Mouse (Mus musculus): ENCODE data around the gene Gpatch1.
A peak's percentile ranks its signal among the peaks of the same experiment; 100 is the strongest.

The Gpatch1 gene

GRCm38 (mm10) chr7:35317729-35318609, at the start of gene Gpatch1:
TSS of gene Gpatch1 (minus strand) at chr7:35318440.
- Histone ChIP-seq H3K4me3 (replicated peaks; ENCODE audit: low read length) (peak within 1 kb of the TSS; percentile 97), H3K36me3 (ENCODE audit: insufficient read depth, low read length) (0 out of 2 replicates have a peak, but pooled peaks cover 3% of the 10 kb centered on the region), H3K4me1 (replicated peaks; ENCODE audit: low read depth, low read length) (peaks cover 59% of the 10 kb centered on the region), H3K9me3 (ENCODE audit: low read length) (no peaks in the 10 kb centered on the region), H3K27me3 (ENCODE audit: insufficient read depth, low read length) (no peaks in the 10 kb centered on the region)
- TF ChIP-seq NANOG (IDR thresholded peaks at IDR 0.05; ENCODE audit: borderline replicate concordance, low read length): no peak
- TF ChIP-seq CTCF (conservative IDR thresholded peaks at IDR 0.05; ENCODE audit: low read length): no peak
- TF ChIP-seq POU5F1 (IDR thresholded peaks at IDR 0.05; ENCODE audit: borderline replicate concordance, low read length): no peak

GRCm38 (mm10) chr7:35365161-35365910, 47.1 kb upstream of the Gpatch1 start:
- peaks cover 40% of the 10 kb centered on the region for H3K4me1 ChIP-seq (replicated peaks; ENCODE audit: low read depth, low read length)
- peaks cover 3% of the 10 kb centered on the region; the same call in 1 of the 2 replicates for H3K36me3 ChIP-seq (ENCODE audit: insufficient read depth, low read length)
- TF ChIP-seq POU5F1 (IDR thresholded peaks at IDR 0.05; ENCODE audit: borderline replicate concordance, low read length) (no peak), CTCF (conservative IDR thresholded peaks at IDR 0.05; ENCODE audit: low read length) (no peak), NANOG (IDR thresholded peaks at IDR 0.05; ENCODE audit: borderline replicate concordance, low read length) (no peak)
- no peaks in the 10 kb centered on the region for H3K27me3 ChIP-seq (ENCODE audit: insufficient read depth, low read length)
- no peaks in the 10 kb centered on the region for H3K9me3 ChIP-seq (ENCODE audit: low read length)
- no peak overlapping the region for H3K4me3 ChIP-seq (replicated peaks; ENCODE audit: low read length)

GRCm38 (mm10) chr7:35362868-35363267, 44.6 kb upstream of the Gpatch1 start:
- peaks cover 3% of the 10 kb centered on the region; the same call in 1 of the 2 replicates for H3K36me3 ChIP-seq (ENCODE audit: insufficient read depth, low read length)

GRCm38 (mm10) chr7:35362253-35362652, 44.0 kb upstream of the Gpatch1 start:
- peaks cover 3% of the 10 kb centered on the region; the same call in 1 of the 2 replicates for H3K36me3 ChIP-seq (ENCODE audit: insufficient read depth, low read length)
- TF ChIP-seq POU5F1 (IDR thresholded peaks at IDR 0.05; ENCODE audit: borderline replicate concordance, low read length): no peak

More at GRCm38 (mm10) chr7:35362868-35363267, 44.6 kb upstream of the Gpatch1 start:
- H3K4me1 ChIP-seq (replicated peaks; ENCODE audit: low read depth, low read length): peaks cover 52% of the 10 kb centered on the region
- no peaks in the 10 kb centered on the region for H3K9me3 ChIP-seq (ENCODE audit: low read length)
- H3K4me3 ChIP-seq (replicated peaks; ENCODE audit: low read length): no peak overlapping the region
- no peak for TF ChIP-seq POU5F1 (IDR thresholded peaks at IDR 0.05; ENCODE audit: borderline replicate concordance, low read length)
- TF ChIP-seq CTCF (conservative IDR thresholded peaks at IDR 0.05; ENCODE audit: low read length): no peak
- no peak for TF ChIP-seq NANOG (IDR thresholded peaks at IDR 0.05; ENCODE audit: borderline replicate concordance, low read length)
- no peaks in the 10 kb centered on the region for H3K27me3 ChIP-seq (ENCODE audit: insufficient read depth, low read length)

GRCm38 (mm10) chr7:35357621-35358020, 39.4 kb upstream of the Gpatch1 start:
- H3K4me3 ChIP-seq (replicated peaks; ENCODE audit: low read length): no peak overlapping the region
- H3K4me1 ChIP-seq (replicated peaks; ENCODE audit: low read depth, low read length): peaks cover 66% of the 10 kb centered on the region
- H3K9me3 ChIP-seq (ENCODE audit: low read length): no peaks in the 10 kb centered on the region
- no peak for TF ChIP-seq NANOG (IDR thresholded peaks at IDR 0.05; ENCODE audit: borderline replicate concordance, low read length)
- TF ChIP-seq CTCF (conservative IDR thresholded peaks at IDR 0.05; ENCODE audit: low read length): no peak
- TF ChIP-seq POU5F1 (IDR thresholded peaks at IDR 0.05; ENCODE audit: borderline replicate concordance, low read length): no peak
- no peaks in the 10 kb centered on the region for H3K27me3 ChIP-seq (ENCODE audit: insufficient read depth, low read length)
- H3K36me3 ChIP-seq (ENCODE audit: insufficient read depth, low read length): peaks cover 5% of the 10 kb centered on the region; the same call in 1 of the 2 replicates

More at GRCm38 (mm10) chr7:35362253-35362652, 44.0 kb upstream of the Gpatch1 start:
- H3K9me3 ChIP-seq (ENCODE audit: low read length): no peaks in the 10 kb centered on the region
- H3K4me3 ChIP-seq (replicated peaks; ENCODE audit: low read length): no peak overlapping the region
- no peaks in the 10 kb centered on the region for H3K27me3 ChIP-seq (ENCODE audit: insufficient read depth, low read length)
- peaks cover 55% of the 10 kb centered on the region for H3K4me1 ChIP-seq (replicated peaks; ENCODE audit: low read depth, low read length)

GRCm38 (mm10) chr7:35355303-35355872, 37.1 kb upstream of the Gpatch1 start:
- peaks cover 5% of the 10 kb centered on the region; the same call in 1 of the 2 replicates for H3K36me3 ChIP-seq (ENCODE audit: insufficient read depth, low read length)
- no peaks in the 10 kb centered on the region for H3K9me3 ChIP-seq (ENCODE audit: low read length)
- H3K4me3 ChIP-seq (replicated peaks; ENCODE audit: low read length): no peak overlapping the region
- TF ChIP-seq CTCF (conservative IDR thresholded peaks at IDR 0.05; ENCODE audit: low read length) (no peak), NANOG (IDR thresholded peaks at IDR 0.05; ENCODE audit: borderline replicate concordance, low read length) (no peak), POU5F1 (IDR thresholded peaks at IDR 0.05; ENCODE audit: borderline replicate concordance, low read length) (no peak)
- H3K4me1 ChIP-seq (replicated peaks; ENCODE audit: low read depth, low read length): peaks cover 68% of the 10 kb centered on the region
- no peaks in the 10 kb centered on the region for H3K27me3 ChIP-seq (ENCODE audit: insufficient read depth, low read length)

- TF ChIP-seq POU5F1 (IDR thresholded peaks at IDR 0.05; ENCODE audit: borderline replicate concordance, low read length) (no peak), NANOG (IDR thresholded peaks at IDR 0.05; ENCODE audit: borderline replicate concordance, low read length) (no peak), CTCF (conservative IDR thresholded peaks at IDR 0.05; ENCODE audit: low read length) (no peak)
- H3K4me1 ChIP-seq (replicated peaks; ENCODE audit: low read depth, low read length): peaks cover 80% of the 10 kb centered on the region
- H3K36me3 ChIP-seq (ENCODE audit: insufficient read depth, low read length): peaks cover 5% of the 10 kb centered on the region; the same call in 1 of the 2 replicates
Observed at GRCm38 (mm10) chr7:35353306-35353705, 35.1 kb upstream of the Gpatch1 start.

GRCm38 (mm10) chr7:35351155-35351554, 32.9 kb upstream of the Gpatch1 start:
- Histone ChIP-seq H3K36me3 (ENCODE audit: insufficient read depth, low read length) (peaks cover 5% of the 10 kb centered on the region; the same call in 1 of the 2 replicates), H3K4me3 (replicated peaks; ENCODE audit: low read length) (no peak overlapping the region), H3K27me3 (ENCODE audit: insufficient read depth, low read length) (0 out of 2 replicates have a peak, but pooled peaks cover 4% of the 10 kb centered on the region), H3K9me3 (ENCODE audit: low read length) (peaks cover 5% of the 10 kb centered on the region; the same call in 1 of the 2 replicates), H3K4me1 (replicated peaks; ENCODE audit: low read depth, low read length) (peaks cover 80% of the 10 kb centered on the region)
- TF ChIP-seq POU5F1 (IDR thresholded peaks at IDR 0.05; ENCODE audit: borderline replicate concordance, low read length): no peak
- peak; percentile 99 for TF ChIP-seq NANOG (IDR thresholded peaks at IDR 0.05; ENCODE audit: borderline replicate concordance, low read length)

More at GRCm38 (mm10) chr7:35353306-35353705, 35.1 kb upstream of the Gpatch1 start:
- 0 out of 2 replicates have a peak, but pooled peaks cover 4% of the 10 kb centered on the region for H3K27me3 ChIP-seq (ENCODE audit: insufficient read depth, low read length)
- peak overlapping the region; percentile 51 for H3K4me3 ChIP-seq (replicated peaks; ENCODE audit: low read length)
- no peaks in the 10 kb centered on the region for H3K9me3 ChIP-seq (ENCODE audit: low read length)
